Mouse (Mus musculus) G1E (cell line): ENCODE measurements around the gene Elane.

ENCODE experiments used
- CTCF ChIP-seq: IDR thresholded peaks from 2 replicates; pipeline ENCODE4 v1.5.1; 2012; ENCODE audit warnings: low read depth, low read length, inconsistent platforms, mixed read lengths
- TAL1 ChIP-seq: conservative IDR thresholded peaks from 2 replicates; pipeline ENCODE4 v1.6.1; 2012; ENCODE audit warnings: low read depth, low read length, inconsistent platforms, mixed read lengths

- TF ChIP-seq CTCF = no peak
- no peak for TF ChIP-seq TAL1
These were observed 42.6 kb upstream of the Elane start for GRCm38 (mm10) chr10:79843476-79843875.
